Mouse (Mus musculus) kidney, embryonic 15.5 days (tissue): ENCODE results near the gene Sema7a. TPM values are rescaled to one million over a fixed set of nuclear protein-coding genes. Genes with fewer than 3 reads are reported as not detected.

Experiments used
- ATAC-seq: fragments of 200-750 bp; cut with Nextera tagmentation; replicated peaks from 2 replicates; pipeline ENCODE4 v1.8.0; 2017; ENCODE audit warnings: moderate TSS enrichment; ENCODE audit not compliant: low FRiP score
- H3K27ac ChIP-seq: fragments of 300-500 bp; sonication (generic); 2 replicates; pipeline ENCODE4 v1.5.1; 2015; ENCODE audit warnings: mild to moderate bottlenecking, inconsistent platforms
- H3K27me3 ChIP-seq: fragments of 300-500 bp; sonication (generic); 2 replicates; pipeline ENCODE4 v1.6.1; 2015; ENCODE audit warnings: inconsistent platforms
- H3K36me3 ChIP-seq: fragments of 300-500 bp; sonication (generic); 2 replicates; pipeline ENCODE4 v1.6.1; 2015; ENCODE audit warnings: inconsistent platforms
- H3K4me1 ChIP-seq: fragments of 300-500 bp; sonication (generic); 2 replicates; pipeline ENCODE4 v1.6.1; 2015; ENCODE audit warnings: inconsistent platforms
- H3K4me2 ChIP-seq: fragments of 300-500 bp; sonication (generic); 2 replicates; pipeline ENCODE4 v1.6.1; 2015; ENCODE audit warnings: moderate library complexity, mild to moderate bottlenecking, inconsistent platforms
- H3K4me3 ChIP-seq: fragments of 300-500 bp; sonication (generic); replicated peaks from 2 replicates; pipeline ENCODE4 v1.5.1; 2015; ENCODE audit warnings: mild to moderate bottlenecking, inconsistent platforms
- H3K9ac ChIP-seq: fragments of 300-500 bp; sonication (generic); 2 replicates; pipeline ENCODE4 v1.6.1; 2015; ENCODE audit warnings: mild to moderate bottlenecking, inconsistent platforms
- H3K9me3 ChIP-seq: fragments of 300-500 bp; sonication (generic); replicated peaks from 2 replicates; pipeline ENCODE4 v1.6.1; 2016; ENCODE audit warnings: inconsistent platforms
- WGBS: fragments of 180-500 bp; shearing (Covaris S2); methylation state at CpG from one replicate; pipeline ENCODE4 v1.1.7; 2015; ENCODE audit warnings: mixed read lengths; 5-methylcytosine and 5-hydroxymethylcytosine counted together
- polyA plus RNA-seq: library from polyadenylated mRNA; unstranded; fragments of >200 nt; fragmentation: Nextera tagmentation; extraction: Ambion mirVana; gene quantifications from 2 replicates; pipeline ENCODE4 v1.2.1, GENCODE M21; 2015

Gene Sema7a
- polyA plus RNA-seq: 0.39 and 0.45 TPM in 2 replicates

DNA sequence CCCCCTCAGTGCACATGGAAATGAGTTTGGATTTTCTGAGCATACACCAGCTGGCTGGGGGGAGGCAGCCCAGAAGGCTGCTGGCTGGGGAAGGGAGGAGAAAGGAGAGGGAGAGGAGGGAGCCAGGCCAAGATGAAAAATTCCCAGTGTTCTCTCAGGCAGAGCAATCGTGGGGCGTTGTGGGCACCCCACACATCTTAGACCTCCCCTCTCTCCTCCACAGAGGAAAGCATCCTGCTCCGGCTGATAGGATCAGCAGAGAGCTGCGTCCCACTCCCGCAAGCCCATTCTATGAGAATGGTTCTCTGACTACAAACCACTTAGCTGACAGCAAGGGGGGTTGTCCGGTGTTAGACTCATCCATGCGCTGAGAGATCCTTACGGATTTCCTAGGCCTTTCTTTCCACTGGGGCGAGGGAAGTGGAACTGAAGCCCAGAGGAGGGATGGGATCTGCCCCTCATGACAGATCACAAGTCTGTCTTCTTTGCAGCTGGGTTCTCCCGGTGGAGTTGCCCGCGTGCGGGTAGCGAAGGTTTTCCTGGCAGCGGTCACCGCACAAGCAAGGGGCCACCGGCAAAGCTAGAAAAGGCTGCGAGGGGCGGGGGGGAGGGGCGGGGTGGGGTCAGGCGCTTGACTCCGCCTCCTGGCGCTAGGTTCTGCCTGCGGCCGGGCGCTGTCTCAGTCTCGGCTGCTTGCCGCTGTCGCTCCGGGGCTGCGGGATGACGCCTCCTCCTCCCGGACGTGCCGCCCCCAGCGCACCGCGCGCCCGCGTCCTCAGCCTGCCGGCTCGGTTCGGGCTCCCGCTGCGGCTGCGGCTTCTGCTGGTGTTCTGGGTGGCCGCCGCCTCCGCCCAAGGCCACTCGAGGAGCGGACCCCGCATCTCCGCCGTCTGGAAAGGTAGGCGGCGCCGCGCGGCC is at the start of gene Sema7a:
Gene Sema7a (plus strand): TSS at position 682 of the 918 bp plus-strand sequence.
- Histone ChIP-seq H3K9me3 (no peaks in the 10 kb centered on the region), H3K4me2 (peak within 1 kb of the TSS; percentile 100), H3K27ac (0 out of 2 replicates have a peak within 1 kb of the TSS, but pooled peaks have one; percentile 43), H3K9ac (peak within 1 kb of the TSS; percentile 62), H3K4me1 (peaks cover 21% of the 10 kb centered on the region), H3K4me3 (peak within 1 kb of the TSS; percentile 64), H3K36me3 (no peaks in the 10 kb centered on the region), H3K27me3 (peaks cover 62% of the 10 kb centered on the region)
- peak; percentile 82 for ATAC-seq
- WGBS: 1% methylated on average over 49 of the region's 60 CpGs

DNA sequence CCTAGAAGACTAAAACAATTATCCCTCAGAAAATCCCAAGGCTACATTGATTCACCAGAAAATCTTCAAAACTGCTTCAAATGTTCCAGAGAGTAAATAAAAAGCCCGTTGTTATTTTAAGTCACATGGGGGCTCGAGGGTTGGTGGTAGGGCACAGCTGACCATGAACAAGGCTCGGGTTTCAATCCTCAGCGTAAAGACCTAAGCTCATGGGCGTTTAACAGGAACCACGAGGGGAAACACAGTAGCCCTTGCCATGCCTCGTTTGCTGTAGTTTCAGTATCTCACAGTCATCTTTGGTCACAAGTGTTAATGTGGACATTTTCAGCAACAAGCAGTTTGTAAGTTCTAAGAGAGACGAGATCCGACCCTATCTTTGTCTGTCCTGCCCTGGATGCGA is 39.4 kb upstream of the Sema7a start:
- Histone ChIP-seq H3K4me2 (no peak overlapping the region), H3K9me3 (no peaks in the 10 kb centered on the region), H3K36me3 (no peaks in the 10 kb centered on the region), H3K27me3 (no peaks in the 10 kb centered on the region; the same call in 1 of the 2 replicates), H3K4me1 (peaks cover 6% of the 10 kb centered on the region; the same call in 1 of the 2 replicates), H3K4me3 (no peak overlapping the region), H3K27ac (no peak overlapping the region), H3K9ac (no peak overlapping the region)
- ATAC-seq: no peak
- WGBS: 26% methylated on average over 10 of the region's 10 CpGs

DNA sequence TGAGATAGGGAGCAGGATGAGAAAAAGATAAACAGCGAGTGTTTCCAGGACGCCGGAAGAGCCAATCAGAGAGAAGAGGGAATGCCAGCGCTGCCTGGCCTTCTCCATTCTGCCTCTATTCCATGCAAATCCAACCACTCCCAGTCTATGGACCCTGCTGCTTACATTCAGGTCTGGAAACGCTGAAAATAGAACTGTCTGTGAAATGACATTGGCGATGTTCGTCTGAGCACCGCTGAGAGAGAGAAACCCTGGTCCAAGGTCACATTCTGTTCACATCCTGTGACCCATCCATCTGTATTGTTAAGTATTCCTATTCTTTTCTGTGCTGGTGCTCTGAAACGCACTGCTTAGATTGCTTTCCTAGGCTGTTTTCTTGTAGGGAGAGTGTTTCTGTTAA is 38.7 kb upstream of the Sema7a start:
- H3K4me3 ChIP-seq: no peak overlapping the region
- H3K4me1 ChIP-seq: peaks cover 6% of the 10 kb centered on the region; the same call in 1 of the 2 replicates
- H3K9ac ChIP-seq: no peak overlapping the region
- ATAC-seq: no peak
- no peak overlapping the region for H3K4me2 ChIP-seq
- 54% methylated on average over 9 of the region's 9 CpGs for WGBS
- H3K27ac ChIP-seq: no peak overlapping the region
- H3K36me3 ChIP-seq: no peaks in the 10 kb centered on the region
- no peaks in the 10 kb centered on the region; the same call in 1 of the 2 replicates for H3K27me3 ChIP-seq
- no peaks in the 10 kb centered on the region for H3K9me3 ChIP-seq

DNA sequence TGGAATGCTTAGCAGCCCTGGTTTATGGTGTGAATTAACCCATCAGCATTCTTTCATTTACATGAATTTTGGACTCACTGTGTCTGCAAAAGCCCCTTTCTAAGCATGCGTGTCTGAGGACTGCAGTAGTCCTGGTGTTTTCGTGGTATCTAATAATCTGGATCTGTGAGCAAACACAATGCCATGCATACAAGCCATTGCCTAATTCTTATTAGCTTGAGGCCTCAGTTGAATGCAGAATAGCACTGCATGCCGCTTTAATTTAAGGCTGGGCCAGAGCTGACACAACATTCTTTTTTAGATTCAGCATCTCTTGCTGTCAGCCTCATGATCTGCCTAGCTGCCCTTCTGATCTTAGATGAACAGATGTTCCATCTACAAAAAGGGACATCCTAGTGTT is 38.3 kb upstream of the Sema7a start:
- WGBS: 81% methylated on average over 3 of the region's 3 CpGs
- Histone ChIP-seq H3K4me1 (peaks cover 6% of the 10 kb centered on the region; the same call in 1 of the 2 replicates), H3K27me3 (no peaks in the 10 kb centered on the region; the same call in 1 of the 2 replicates), H3K27ac (no peak overlapping the region), H3K4me2 (no peak overlapping the region), H3K9me3 (no peaks in the 10 kb centered on the region), H3K36me3 (no peaks in the 10 kb centered on the region), H3K9ac (no peak overlapping the region), H3K4me3 (no peak overlapping the region)
- no peak for ATAC-seq

DNA sequence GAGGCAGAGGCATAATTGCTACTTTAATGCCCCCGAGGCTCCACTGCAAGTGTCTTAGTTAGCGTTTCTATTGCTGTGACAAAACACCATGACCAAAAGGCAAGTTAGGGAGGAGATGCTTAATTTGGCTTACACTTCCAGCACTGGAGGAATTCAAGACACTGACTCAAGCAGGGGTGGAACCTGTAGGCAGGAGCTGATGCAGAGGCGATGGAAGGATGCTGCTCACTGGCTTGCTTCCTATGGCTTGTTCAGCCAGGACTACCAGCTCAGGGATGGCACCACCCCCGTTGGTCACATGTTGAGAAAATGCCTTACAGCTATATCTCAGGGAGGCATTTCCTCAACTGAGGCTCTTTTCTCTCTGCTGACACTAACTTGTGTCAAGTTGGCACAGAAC is 37.8 kb upstream of the Sema7a start:
- no peak for ATAC-seq
- no peaks in the 10 kb centered on the region for H3K36me3 ChIP-seq
- WGBS: 68% methylated on average over 4 of the region's 4 CpGs
- H3K4me3 ChIP-seq: no peak overlapping the region
- H3K4me1 ChIP-seq: peaks cover 6% of the 10 kb centered on the region; the same call in 1 of the 2 replicates
- H3K4me2 ChIP-seq: no peak overlapping the region
- no peak overlapping the region for H3K27ac ChIP-seq
- no peak overlapping the region for H3K9ac ChIP-seq
- no peaks in the 10 kb centered on the region; the same call in 1 of the 2 replicates for H3K27me3 ChIP-seq
- H3K9me3 ChIP-seq: no peaks in the 10 kb centered on the region

DNA sequence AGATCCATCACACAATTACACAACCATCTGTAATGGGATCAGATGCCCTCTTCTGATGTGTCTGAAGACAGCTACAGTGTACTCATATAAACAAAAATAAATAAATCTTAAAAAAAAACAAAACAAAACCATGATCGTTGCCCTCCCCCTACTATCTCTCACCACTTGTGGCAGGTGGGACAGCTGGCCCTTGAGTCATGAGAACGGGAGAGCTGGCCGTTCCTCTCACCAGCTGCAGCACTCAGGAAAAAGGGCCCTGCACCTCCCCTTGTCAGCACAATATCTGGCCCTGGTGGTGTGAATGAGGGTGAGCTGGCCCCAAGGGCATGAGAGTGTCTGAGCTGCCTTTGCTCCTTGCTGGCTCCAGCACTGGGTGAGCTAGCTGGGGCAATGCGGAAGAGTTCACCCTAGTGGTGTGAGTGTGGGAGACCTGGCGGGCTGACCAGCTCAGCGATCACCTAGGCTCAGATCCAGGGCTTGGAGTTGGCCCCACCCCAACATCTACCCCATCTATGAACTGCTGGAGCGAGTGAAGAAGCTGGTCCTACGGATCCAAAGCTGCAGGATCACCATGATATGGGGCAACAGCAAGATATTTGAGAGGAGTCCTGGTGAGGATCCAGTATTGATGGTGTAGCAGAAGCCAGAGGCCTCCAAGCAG is 36.2 kb upstream of the Sema7a start:
- whole genome bisulfite sequencing: 72% methylated on average over 8 of the region's 8 CpGs
- ATAC-seq: no peak
- Histone ChIP-seq H3K27ac (no peak overlapping the region), H3K27me3 (no peaks in the 10 kb centered on the region; the same call in 1 of the 2 replicates), H3K36me3 (no peaks in the 10 kb centered on the region), H3K4me1 (peaks cover 6% of the 10 kb centered on the region; the same call in 1 of the 2 replicates), H3K9me3 (no peaks in the 10 kb centered on the region), H3K4me2 (no peak overlapping the region), H3K9ac (no peak overlapping the region), H3K4me3 (no peak overlapping the region)

DNA sequence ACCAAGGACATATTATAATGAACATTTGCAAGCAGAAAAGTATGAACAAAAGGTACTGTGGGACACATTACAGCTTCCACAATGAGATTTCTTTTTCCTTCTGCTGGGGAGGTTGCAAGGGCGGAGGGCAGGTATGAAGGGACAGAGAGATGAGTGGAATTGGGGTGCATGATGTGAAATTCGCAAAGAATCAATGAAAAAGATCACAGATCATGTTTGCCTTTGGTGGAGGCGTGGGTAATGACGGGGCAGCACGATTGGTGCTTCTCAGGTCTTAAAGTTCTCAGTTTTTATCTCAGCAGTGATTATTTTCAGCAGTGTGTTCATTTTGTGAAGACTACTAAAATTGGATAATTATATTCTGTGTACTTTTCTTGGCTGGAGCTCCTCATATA is 35.7 kb upstream of the Sema7a start:
- Histone ChIP-seq H3K4me1 (peaks cover 6% of the 10 kb centered on the region; the same call in 1 of the 2 replicates), H3K27me3 (no peaks in the 10 kb centered on the region; the same call in 1 of the 2 replicates), H3K36me3 (no peaks in the 10 kb centered on the region), H3K9ac (no peak overlapping the region), H3K27ac (no peak overlapping the region), H3K4me2 (no peak overlapping the region), H3K4me3 (no peak overlapping the region), H3K9me3 (no peaks in the 10 kb centered on the region)
- no peak for ATAC-seq
- 88% methylated on average over 5 of the region's 5 CpGs for WGBS

DNA sequence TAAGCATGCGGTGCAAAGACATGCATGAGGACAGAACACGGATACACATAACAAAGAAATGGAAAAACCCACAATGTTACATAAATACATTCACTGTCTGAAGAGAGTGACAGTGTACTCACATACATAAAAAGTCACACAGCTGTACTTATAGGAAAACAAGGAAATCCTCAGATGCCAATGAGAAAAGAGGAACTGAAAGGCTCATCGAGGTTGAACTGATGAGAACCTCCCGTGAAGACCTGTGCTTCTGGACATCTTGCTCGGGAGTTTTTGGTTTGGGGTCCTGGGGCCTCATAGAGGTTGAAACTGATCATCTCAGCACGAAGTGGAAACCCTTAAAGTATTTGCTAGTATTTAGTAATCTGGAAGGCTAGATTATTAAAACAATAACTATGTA is 32.7 kb upstream of the Sema7a start:
- Histone ChIP-seq H3K4me1 (peaks cover 16% of the 10 kb centered on the region), H3K4me2 (no peak overlapping the region), H3K9me3 (no peaks in the 10 kb centered on the region), H3K4me3 (no peak overlapping the region), H3K36me3 (no peaks in the 10 kb centered on the region), H3K9ac (no peak overlapping the region), H3K27me3 (no peaks in the 10 kb centered on the region), H3K27ac (no peak overlapping the region)
- ATAC-seq: no peak
- WGBS: 83% methylated on average over 6 of the region's 6 CpGs

DNA sequence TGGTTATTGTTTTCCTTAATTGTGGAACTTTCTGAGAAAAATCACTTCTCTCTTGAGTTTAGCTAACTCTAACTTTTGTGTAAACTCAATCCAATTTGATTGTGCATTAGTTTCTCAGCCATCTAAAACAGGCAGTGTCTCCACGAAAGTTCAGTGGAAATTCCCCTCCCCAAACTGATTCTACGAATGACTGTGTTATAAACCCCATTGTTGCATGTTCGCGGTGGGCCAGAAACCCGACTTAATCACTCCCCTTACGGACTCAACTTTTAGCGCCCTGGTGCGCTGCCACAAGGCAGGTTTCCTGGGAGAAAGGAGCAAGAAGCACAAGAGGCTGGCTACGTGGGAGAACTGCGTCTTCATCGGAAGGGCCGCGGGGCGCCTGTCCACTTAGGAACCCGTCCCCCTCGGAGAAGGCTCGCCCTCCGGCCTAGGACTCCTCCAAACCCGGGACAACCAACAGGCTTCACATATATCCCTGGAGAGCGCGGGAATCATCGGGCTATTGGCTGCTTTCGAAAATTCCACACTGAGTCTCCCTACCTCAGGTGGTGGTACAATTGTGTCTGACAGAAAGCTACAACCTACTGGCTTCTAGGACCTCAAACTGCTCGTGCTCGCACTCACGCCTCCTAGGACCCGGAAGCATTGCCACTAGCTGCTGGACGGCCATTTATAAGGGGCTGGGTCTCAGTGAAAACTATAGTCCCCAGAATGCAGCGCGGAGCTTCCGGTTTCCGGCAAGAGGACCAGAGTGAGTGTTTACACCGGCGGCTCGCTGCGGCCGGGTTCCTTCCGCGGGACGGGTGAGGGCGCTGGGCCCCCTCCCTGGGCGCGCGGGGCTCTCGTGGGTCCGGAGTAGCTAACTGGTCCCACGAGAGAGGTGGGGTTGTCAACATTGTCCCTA is 29.4 kb upstream of the Sema7a start, which contains the start of gene Ubl7:
Gene Ubl7 (plus strand): TSS at position 726 of the 907 bp plus-strand sequence.
- peak; percentile 98 for ATAC-seq

DNA sequence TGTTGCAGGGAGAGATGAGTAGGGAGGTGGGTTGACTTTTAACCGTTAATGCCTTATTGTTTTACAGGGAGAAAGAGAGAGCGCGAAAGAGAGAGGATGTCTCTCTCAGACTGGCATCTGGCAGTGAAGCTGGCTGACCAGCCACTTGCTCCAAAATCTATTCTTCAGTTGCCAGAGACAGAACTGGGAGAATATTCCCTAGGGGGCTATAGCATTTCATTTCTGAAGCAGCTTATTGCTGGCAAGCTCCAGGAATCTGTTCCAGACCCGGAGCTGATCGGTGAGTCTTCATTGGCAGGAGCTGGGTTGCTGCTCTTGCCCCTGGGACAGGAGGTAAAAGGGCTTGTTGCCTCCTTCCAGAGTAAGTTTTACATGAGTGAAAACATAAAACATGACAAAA is 27.3 kb upstream of the Sema7a start:
- Histone ChIP-seq H3K36me3 (peaks cover 30% of the 10 kb centered on the region), H3K4me3 (no peak overlapping the region), H3K9ac (no peak overlapping the region), H3K27me3 (no peaks in the 10 kb centered on the region), H3K9me3 (no peaks in the 10 kb centered on the region), H3K4me1 (peaks cover 16% of the 10 kb centered on the region), H3K27ac (no peak overlapping the region), H3K4me2 (no peak overlapping the region)
- no peak for ATAC-seq
- 93% methylated on average over 5 of the region's 5 CpGs for WGBS

More for the DNA sequence above, 29.4 kb upstream of the Sema7a start, which contains the start of gene Ubl7:
- Histone ChIP-seq H3K4me2 (peak within 1 kb of the TSS; percentile 85), H3K27ac (peak within 1 kb of the TSS; percentile 87), H3K27me3 (no peaks in the 10 kb centered on the region), H3K4me1 (peaks cover 16% of the 10 kb centered on the region), H3K9me3 (no peaks in the 10 kb centered on the region), H3K4me3 (peak within 1 kb of the TSS; percentile 88), H3K36me3 (peaks cover 18% of the 10 kb centered on the region), H3K9ac (peak within 1 kb of the TSS; percentile 61)
- WGBS: under 1% methylated on average over 47 of the region's 47 CpGs

DNA sequence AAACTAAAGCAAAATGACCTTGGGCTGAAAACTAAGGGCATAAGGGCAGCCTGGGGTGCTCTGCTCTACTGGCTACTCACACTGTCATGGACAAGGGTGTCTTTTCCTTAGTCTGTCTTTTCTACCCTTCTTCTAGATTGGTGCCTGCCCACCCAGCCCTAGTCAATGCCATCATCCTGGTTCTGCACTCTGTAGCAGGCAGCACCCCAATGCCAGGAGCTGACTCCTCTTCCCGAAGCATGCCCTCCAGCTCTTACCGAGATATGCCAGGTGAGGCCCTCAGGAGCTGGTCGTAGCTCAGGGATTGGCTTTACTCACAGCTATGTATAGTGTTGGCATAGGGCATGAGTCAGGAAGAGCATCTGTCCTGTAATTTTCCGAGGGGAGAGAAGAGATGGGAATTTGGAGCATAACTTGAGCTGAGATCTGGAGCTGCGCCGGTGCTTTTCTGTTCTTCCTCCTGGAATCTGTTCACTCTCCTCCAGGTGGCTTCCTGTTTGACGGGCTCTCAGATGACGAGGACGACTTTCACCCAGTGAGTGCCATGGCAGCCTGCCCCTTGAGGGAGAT is 18.3 kb upstream of the Sema7a start:
- Histone ChIP-seq H3K27ac (no peak overlapping the region), H3K27me3 (no peaks in the 10 kb centered on the region), H3K4me1 (no peaks in the 10 kb centered on the region), H3K4me2 (no peak overlapping the region), H3K9me3 (no peaks in the 10 kb centered on the region), H3K9ac (no peak overlapping the region), H3K36me3 (peaks cover 88% of the 10 kb centered on the region), H3K4me3 (no peak overlapping the region)
- 90% methylated on average over 9 of the region's 9 CpGs for WGBS
- no peak for ATAC-seq
